Mouse (Mus musculus) granulocyte monocyte progenitor cell, adult 5-6 weeks (primary cell): Measurements from ENCODE around the gene Zbtb49. TPM values are rescaled to one million over a fixed set of nuclear protein-coding genes. Genes with fewer than 3 reads are reported as not detected.

Experiments used
- ATAC-seq: replicated peaks from 2 replicates; pipeline ENCODE4 v1.8.0; 2016; ENCODE audit warnings: mild to moderate bottlenecking, moderate TSS enrichment, inconsistent platforms; ENCODE audit not compliant: poor library complexity, severe bottlenecking
- total RNA-seq, 2 experiments: library from RNA; stranded (forward) in 1 of 2; stranded (reverse) in 1 of 2; fragments of 200-712, 200-1000 nt in 1 of 2; fragments of >200 nt in 1 of 2; fragmentation: Nextera tagmentation in 1 of 2; gene quantifications; 2 replicates each; pipeline ENCODE4 v1.2.3; 2014 to 2017

Zbtb49 gene
- total RNA-seq, 2 experiments from 2014 or later = 3.3 to 6.5 TPM

GRCm38 (mm10) chr5:38196821-38197481 is 23.3 kb downstream of the Zbtb49 start:
- no peak for ATAC-seq

GRCm38 (mm10) chr5:38195941-38196340 is 24.3 kb downstream of the Zbtb49 start:
- ATAC-seq = no peak

- ATAC-seq = no peak
These were observed 25.3 kb downstream of the Zbtb49 start for GRCm38 (mm10) chr5:38194946-38195345.

GRCm38 (mm10) chr5:38190907-38191306 is 29.4 kb downstream of the Zbtb49 start:
- no peak for ATAC-seq

- no peak for ATAC-seq
These were observed 33.3 kb downstream of the Zbtb49 start for GRCm38 (mm10) chr5:38187006-38187405.

GRCm38 (mm10) chr5:38184688-38185285 is 35.5 kb downstream of the Zbtb49 start:
- ATAC-seq = no peak

GRCm38 (mm10) chr5:38174256-38174912 is 45.9 kb downstream of the Zbtb49 start:
- ATAC-seq = no peak

GRCm38 (mm10) chr5:38173766-38174165 is 46.5 kb downstream of the Zbtb49 start:
- no peak for ATAC-seq

- ATAC-seq = no peak
These were observed 51.8 kb downstream of the Zbtb49 start for GRCm38 (mm10) chr5:38168497-38168896.

- ATAC-seq = no peak
These were observed 60.4 kb downstream of the Zbtb49 start, which contains the start of gene Nsg1 for GRCm38 (mm10) chr5:38159634-38160413. Nsg1 (minus strand) TSS chr5:38159907.

GRCm38 (mm10) chr5:38158947-38159633 is 61.2 kb downstream of the Zbtb49 start:
- ATAC-seq = peak; percentile 59

- 0 out of 2 replicates have a peak, but pooled peaks have one; percentile 3 for ATAC-seq
These were observed 61.7 kb downstream of the Zbtb49 start for GRCm38 (mm10) chr5:38158501-38158946.

GRCm38 (mm10) chr5:38157481-38158020 is 62.7 kb downstream of the Zbtb49 start:
- no peak for ATAC-seq

GRCm38 (mm10) chr5:38153636-38154035 is 66.6 kb downstream of the Zbtb49 start:
- ATAC-seq = no peak

- no peak for ATAC-seq
These were observed 67.8 kb downstream of the Zbtb49 start for GRCm38 (mm10) chr5:38152201-38153108.

- ATAC-seq = no peak
These were observed 69.0 kb downstream of the Zbtb49 start for GRCm38 (mm10) chr5:38151264-38151663.

GRCm38 (mm10) chr5:38146524-38146923 is 73.7 kb downstream of the Zbtb49 start:
- ATAC-seq = no peak

- no peak for ATAC-seq
These were observed 79.4 kb downstream of the Zbtb49 start for GRCm38 (mm10) chr5:38140893-38141292.
